Mouse (Mus musculus) hindlimb bud, embryonic 11.5 days (tissue): Measurements from ENCODE around the gene Cntrob.
"Not testable (repeated sequence)": the region's sequence is repeated elsewhere in the genome, so short reads cannot be mapped to it uniquely, and the experiment has no call there.

ENCODE experiments used
- DNase-seq: peaks from one replicate; pipeline ENCODE4 v3.0.0-alpha.2; 2012; ENCODE audit warnings: low read depth, low spot score; ENCODE audit errors: extremely low spot score

Cntrob gene

GRCm38 (mm10) chr11:69346441-69346840, 22.9 kb upstream of the Cntrob start:
- DNase-seq = no peak

- DNase-seq = no peak
Observed at GRCm38 (mm10) chr11:69340161-69341131, 16.9 kb upstream of the Cntrob start, which contains the start of gene Rnf227. Rnf227 (plus strand) TSS chr11:69340461.

GRCm38 (mm10) chr11:69334796-69335195, 11.2 kb upstream of the Cntrob start:
- DNase-seq = no peak

GRCm38 (mm10) chr11:69333922-69334321, 10.3 kb upstream of the Cntrob start:
- no peak for DNase-seq

GRCm38 (mm10) chr11:69332713-69333253, 9.2 kb upstream of the Cntrob start:
- no peak for DNase-seq

GRCm38 (mm10) chr11:69331929-69332405, 8.4 kb upstream of the Cntrob start:
- DNase-seq = no peak

GRCm38 (mm10) chr11:69331152-69331551, 7.6 kb upstream of the Cntrob start:
- DNase-seq = no peak

- no peak for DNase-seq
Observed at GRCm38 (mm10) chr11:69328517-69328916, 4.9 kb upstream of the Cntrob start.

GRCm38 (mm10) chr11:69327648-69328047, 4.1 kb upstream of the Cntrob start:
- no peak for DNase-seq

GRCm38 (mm10) chr11:69327157-69327442, 3.5 kb upstream of the Cntrob start:
- DNase-seq = no peak

GRCm38 (mm10) chr11:69326408-69327156, 3.0 kb upstream of the Cntrob start:
- no peak for DNase-seq

- no peak for DNase-seq
Observed at GRCm38 (mm10) chr11:69325628-69326407, 2.2 kb upstream of the Cntrob start, which contains the start of gene Kcnab3. Kcnab3 (plus strand) TSS chr11:69326258.

- DNase-seq = no peak
Observed at GRCm38 (mm10) chr11:69324749-69325148, 1.2 kb upstream of the Cntrob start.

GRCm38 (mm10) chr11:69322693-69323471, 693 bp downstream of the Cntrob start:
- DNase-seq = no peak

- DNase-seq = no peak
Observed at GRCm38 (mm10) chr11:69322010-69322409, 1.6 kb downstream of the Cntrob start.

GRCm38 (mm10) chr11:69321580-69321979, 2.0 kb downstream of the Cntrob start:
- no peak for DNase-seq

- not testable (repeated sequence) for DNase-seq
Observed at GRCm38 (mm10) chr11:69318000-69318399, 5.6 kb downstream of the Cntrob start.

- DNase-seq = no peak
Observed at GRCm38 (mm10) chr11:69316361-69316760, 7.2 kb downstream of the Cntrob start.

- no peak for DNase-seq
Observed at GRCm38 (mm10) chr11:69311266-69311665, 12.3 kb downstream of the Cntrob start.

GRCm38 (mm10) chr11:69306039-69306438, 17.5 kb downstream of the Cntrob start:
- DNase-seq = no peak
